Mouse (Mus musculus) urinary bladder, postnatal 10 days (tissue): Measurements from ENCODE around the gene Olfr199.
"Not testable (repeated sequence)": the region's sequence is repeated elsewhere in the genome, so short reads cannot be mapped to it uniquely, and the experiment has no call there.

Experiments
- DNase-seq: peaks from one replicate; pipeline ENCODE4 v3.0.0; 2022; ENCODE audit warnings: low spot score

Olfr199 gene

GRCm38 (mm10) chr16:59219667-59220066 is at the start of gene Olfr199:
Gene Olfr199 (minus strand): TSS chr16:59219767.
- not testable (repeated sequence) for DNase-seq

GRCm38 (mm10) chr16:59269097-59269496 is 49.5 kb upstream of the Olfr199 start:
- not testable (repeated sequence) for DNase-seq

GRCm38 (mm10) chr16:59249684-59250083 is 30.1 kb upstream of the Olfr199 start:
- no peak for DNase-seq

- not testable (repeated sequence) for DNase-seq
Measured at GRCm38 (mm10) chr16:59217861-59218260, 1.7 kb downstream of the Olfr199 start.

- not testable (repeated sequence) for DNase-seq
Measured at GRCm38 (mm10) chr16:59203433-59203832, 16.1 kb downstream of the Olfr199 start, which contains the start of gene Olfr198. Gene Olfr198 (minus strand): TSS chr16:59203533.

- DNase-seq = no peak
Measured at GRCm38 (mm10) chr16:59170354-59170753, 49.2 kb downstream of the Olfr199 start, which contains the start of gene Olfr196. Gene Olfr196 (minus strand): TSS chr16:59170454.
